Mouse (Mus musculus) lung, postnatal 14 days (tissue): Measurements from ENCODE around the gene Plekhh3.
A peak's percentile ranks its signal among the peaks of the same experiment; 100 is the strongest.

Source experiments
- DNase-seq: peaks from one replicate; pipeline ENCODE4 v3.0.0; 2021

Gene Plekhh3

DNA sequence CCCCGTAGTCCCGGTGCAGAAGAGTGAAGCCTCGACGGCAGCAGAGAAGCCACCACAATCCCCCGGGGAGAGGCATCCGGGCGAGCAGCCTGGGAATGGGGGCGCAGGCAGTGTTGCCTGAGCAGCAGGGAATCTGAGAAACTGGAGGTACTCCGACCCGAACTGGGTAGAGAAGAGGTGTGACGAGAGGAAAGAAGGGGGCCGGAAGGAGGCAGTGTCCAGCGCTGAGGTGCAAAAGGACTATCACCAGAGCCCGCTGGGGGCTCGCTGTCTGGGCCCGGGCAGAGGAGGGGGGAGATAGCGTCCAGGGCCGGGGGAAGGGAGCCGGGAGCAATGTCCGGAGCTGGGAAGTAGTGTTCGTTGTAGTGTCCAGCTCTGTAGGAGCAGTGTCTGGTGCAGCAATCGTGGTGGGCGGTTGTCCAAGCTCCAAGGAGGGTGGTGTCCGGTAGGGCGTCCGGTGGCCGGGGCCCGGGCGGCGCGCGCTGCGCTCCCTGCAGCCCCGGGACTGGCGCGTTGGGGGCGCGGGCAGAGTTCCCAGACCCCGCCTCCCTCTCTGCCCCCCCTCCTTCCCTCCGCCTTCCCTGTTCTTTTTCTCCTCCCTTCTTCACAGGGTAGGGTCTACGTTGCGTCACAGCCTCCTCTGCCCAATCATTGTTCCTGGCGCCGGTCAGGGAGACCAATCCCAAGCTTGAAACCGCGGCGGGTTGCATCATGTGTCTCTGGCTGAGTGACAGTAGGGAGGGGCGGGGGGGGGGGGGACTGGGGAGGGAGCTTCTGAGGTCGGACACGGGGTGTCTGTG lies at the start of gene Plekhh3:
TSS of gene Plekhh3 (minus strand) at position 541 of the 800 bp plus-strand sequence.
- peak; percentile 95 for DNase-seq

DNA sequence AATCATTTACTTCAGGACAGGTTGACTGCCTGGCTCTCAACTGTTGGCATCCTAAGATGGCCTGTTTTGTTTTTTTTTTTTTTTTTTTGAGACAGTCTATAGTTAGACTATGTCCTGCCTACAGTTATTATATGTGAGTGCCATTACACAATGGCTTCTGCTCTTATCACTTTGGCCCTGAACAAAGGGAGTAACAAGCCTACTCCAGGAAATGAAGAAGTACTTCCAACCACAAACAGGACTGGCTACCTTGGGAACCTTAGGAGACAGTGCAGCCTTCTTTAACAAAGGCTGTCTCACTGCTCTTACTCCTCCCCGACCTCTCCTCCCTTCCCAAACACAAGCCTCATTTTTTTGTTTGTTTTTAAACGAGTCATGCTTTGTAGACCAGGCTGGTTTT lies 49.7 kb upstream of the Plekhh3 start:
- DNase-seq = no peak

DNA sequence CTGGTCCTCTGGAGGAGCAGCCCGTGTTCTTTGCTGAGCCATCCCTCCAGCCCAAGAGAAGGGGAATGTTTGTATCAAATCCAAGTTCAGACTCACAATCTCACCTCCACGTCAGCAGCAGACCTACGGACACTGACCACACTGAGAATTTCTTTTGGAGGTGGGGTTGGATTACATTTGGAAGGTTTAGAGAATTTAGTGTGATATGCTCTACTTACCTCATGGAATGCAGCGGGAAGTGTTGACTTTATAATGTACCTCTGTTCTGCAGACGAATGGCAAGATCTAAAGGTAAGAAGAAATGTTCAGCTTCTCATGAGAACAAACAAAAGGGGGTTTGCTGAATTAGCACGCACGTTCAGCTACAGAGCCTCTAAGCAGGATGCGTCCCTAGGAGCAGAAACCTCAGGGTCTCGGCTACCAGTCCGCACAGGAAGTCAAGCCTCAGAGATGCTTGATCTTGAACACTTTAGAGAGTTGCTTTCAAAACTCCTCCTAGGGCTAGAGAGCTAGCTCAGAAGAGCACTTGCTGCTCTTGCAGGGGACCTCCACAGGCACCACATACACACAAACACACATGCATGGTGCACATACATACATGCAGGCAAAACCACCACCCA lies 47.4 kb upstream of the Plekhh3 start:
- no peak for DNase-seq

DNA sequence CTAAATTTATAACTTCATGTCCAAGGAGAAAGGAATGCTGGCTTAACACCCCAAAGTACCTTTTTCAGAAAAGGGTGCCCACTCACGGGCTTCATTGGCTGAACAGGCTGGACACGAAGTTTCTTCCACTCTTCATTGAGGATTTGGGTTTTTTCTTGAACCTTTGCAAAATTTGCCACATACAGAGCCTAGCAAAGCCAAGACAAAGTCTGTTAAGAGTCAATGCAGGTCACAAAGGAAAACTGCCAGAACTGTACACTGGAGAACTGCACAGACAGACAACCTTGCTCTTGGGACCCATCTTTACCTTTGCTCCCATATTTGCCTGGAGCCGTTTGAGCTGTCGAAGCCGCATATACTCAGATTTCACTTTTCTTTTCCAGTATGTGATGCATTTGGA lies 45.8 kb upstream of the Plekhh3 start:
- DNase-seq = no peak

DNA sequence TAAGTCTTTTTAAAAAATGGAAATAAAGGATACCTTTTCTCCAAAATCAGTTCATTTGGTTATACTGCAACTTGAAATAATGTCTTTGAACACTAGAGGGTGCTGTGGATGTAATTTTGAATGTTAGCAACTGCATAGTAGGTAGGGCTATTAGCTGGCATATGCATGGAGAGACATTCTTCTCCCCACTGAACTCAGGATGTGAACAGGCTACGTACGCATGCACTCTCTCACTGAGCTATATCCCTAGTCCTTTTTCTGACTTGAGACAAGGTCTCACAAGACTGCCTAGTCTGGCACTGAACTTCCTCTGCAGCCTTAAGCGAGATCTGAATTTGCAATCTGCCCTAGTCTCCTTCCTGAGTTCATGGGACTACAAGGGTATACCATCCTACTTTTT lies 40.8 kb upstream of the Plekhh3 start:
- peak; percentile 46 for DNase-seq

- DNase-seq = peak; percentile 37
Measured at GRCm38 (mm10) chr11:101200986-101201385, 29.8 kb upstream of the Plekhh3 start.

GRCm38 (mm10) chr11:101199555-101199954 lies 28.4 kb upstream of the Plekhh3 start:
- DNase-seq = no peak

DNA sequence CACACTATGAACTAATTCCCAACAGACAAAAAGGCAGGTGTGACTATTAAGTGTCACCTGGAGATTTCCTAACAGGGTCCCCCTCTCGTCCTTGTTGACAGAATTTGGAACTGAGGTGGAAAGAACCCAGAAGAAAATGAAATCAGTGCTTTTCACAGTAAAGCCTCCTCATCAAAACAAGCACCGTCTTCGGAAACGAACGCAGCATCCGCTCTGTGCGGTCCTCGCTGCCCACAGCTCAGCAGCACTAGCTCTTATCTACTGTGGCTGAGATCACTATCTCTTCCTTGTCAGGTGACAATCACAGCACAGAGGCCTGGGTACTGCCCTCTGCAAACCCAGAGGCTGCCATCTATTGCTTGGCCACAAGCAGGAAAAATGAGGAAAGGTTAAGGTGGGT lies 25.0 kb upstream of the Plekhh3 start:
- DNase-seq = no peak

DNA sequence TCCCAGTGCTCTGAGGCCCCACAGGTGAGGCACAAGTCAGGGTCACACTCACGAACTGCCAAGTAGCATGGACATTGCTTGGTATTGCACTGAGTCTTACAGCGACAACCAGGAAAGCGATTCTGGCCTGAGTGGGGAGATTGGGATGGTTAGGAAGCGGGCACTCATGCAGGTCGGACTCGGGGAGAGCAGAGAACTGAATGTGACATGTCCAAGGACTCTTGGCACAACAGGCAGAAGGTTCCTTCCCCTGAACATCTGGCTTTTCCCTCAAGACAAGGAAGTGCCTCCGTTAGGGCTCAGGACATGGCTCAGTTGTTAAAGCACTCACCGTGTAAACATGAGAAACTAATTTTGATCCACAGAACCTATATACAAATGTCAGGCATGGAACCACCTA lies 24.4 kb upstream of the Plekhh3 start:
- DNase-seq = no peak

DNA sequence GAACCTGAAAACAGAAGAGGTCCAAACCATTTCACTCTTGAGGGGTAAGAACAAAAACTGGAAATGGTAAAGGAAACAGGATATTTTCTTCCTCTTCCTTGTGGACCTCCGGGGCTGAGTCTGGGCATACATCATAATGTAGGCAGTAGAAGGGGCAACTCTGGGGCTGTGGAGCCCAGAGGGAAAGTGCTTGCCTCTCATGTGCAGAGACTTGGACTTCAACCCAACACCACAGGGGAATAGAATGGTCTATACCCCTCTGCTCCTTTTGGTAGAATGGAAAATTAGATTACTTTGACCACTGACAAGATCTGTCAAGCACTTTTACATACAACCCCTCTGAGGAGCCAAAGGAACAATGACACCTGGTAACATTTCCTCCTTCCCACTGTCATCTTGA lies 23.9 kb upstream of the Plekhh3 start:
- no peak for DNase-seq

DNA sequence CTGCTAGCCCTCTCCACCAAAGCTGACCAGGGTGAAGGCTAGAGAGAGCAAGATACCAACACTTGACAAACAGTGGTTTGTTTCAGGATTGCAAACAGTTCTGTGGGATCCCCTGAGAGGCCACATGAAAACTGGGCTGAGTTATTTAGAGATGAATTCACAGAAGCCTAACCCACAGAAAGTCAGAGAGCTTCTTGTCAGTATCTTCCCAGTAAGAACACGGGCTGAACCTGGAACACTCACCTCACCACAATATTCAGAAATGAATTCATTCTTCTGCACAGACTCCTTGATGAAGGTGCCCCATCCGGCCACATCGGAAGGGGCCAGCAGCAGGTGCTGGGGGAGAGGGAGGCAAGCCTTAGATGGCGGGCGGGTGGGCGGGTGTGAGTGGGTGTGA lies 23.5 kb upstream of the Plekhh3 start:
- no peak for DNase-seq

GRCm38 (mm10) chr11:101194137-101194536 lies 23.0 kb upstream of the Plekhh3 start:
- no peak for DNase-seq

DNA sequence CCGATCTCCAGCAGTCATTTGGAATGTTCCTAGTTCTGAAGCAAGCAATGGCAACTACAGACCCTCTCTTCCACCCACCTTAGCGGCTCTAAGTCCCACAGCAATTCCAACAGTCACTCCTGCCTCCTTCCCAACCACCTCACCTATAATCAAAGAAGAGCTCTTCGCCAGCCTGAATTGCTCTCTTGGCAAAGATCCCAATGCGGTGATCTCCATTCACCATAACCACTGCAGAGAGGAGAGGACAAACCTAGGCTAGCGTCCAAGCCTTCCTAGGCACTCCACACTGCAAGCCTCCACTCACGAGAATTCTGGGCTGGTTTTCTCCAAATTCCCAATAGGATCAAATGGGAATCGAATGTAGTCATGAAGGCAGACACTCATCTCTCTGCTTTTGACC lies 21.9 kb upstream of the Plekhh3 start:
- DNase-seq = no peak

DNA sequence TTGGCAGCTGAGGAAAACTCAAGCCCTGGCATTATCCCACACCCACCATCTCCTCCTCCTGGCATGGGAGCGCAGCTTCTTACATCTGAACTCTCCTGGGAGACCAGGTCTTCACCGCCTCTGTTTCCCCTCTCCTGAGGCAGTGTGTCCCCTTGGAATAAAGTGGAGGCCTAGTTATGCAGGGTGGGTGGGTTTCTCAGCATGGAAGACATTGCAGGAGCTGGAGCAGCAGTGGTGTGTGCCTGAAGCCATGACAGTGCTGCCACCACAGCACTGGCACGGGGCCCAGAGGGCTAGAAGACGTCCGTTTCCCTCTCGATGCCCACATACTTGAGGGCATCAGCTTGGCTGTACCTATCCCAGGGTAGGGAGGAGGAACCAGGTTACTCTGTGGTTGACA lies 21.5 kb upstream of the Plekhh3 start:
- DNase-seq = no peak

DNA sequence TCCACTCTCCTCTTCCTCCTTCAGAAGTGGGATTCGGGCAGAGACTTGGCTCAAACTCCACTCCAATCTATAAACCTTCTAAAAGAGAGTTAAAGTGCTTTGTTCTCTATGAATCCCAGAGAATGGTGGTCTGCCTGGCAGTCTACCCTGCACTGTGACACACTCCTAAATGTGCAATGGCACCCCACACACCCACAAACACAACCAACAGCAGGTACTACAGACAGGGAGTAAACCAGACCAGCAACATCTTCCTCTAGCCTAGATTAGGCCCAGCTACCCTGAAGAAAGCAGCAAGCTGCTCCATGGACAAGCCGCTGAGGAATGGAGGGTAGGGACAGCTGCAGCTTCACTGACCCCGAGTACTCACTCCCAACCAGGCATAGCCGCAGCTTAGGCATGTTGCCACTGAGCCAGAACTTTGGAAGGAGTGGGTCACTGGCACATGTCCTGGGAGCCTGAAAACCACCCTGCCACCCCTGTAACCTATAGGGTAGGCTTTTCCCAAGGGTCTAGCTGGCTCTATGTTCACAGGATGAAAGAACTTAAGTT lies 20.8 kb upstream of the Plekhh3 start:
- no peak for DNase-seq

- DNase-seq = no peak
Measured at GRCm38 (mm10) chr11:101190913-101191907, 20.1 kb upstream of the Plekhh3 start.

DNA sequence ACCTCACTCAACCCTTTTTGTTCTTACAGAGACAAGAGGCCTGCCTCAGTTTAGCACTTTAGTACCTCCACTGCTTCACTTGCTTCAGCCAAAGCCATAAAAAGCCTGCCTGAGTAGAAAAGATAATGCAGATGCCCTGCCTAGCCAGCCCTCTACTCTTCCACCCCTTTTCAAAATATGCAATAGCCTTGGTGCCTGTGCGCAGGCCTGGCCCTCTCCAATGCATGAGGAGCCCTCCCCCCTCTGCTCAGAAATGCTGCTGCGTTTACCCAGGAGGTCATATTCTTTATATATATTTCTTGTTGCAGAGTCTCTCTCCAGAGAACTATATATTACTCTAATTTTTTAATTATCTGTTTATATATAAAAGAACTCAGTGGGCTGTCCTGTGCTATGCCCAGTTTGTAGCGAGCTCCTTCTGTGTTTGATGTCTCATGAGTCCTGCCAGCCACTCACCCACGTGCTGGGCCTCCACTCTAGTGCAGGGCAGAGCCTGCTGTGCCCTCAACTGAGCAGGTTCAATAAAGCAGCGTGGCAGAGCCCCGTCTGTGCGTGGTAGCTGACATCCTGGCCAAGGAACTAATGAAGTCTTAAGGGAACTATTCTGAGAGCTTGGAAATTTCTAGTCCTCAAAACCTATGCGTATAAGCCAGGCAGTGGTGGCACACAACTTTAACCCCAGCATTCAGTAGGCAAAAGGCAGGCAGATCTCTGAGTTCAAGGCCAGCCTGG lies 19.2 kb upstream of the Plekhh3 start:
- DNase-seq = no peak

DNA sequence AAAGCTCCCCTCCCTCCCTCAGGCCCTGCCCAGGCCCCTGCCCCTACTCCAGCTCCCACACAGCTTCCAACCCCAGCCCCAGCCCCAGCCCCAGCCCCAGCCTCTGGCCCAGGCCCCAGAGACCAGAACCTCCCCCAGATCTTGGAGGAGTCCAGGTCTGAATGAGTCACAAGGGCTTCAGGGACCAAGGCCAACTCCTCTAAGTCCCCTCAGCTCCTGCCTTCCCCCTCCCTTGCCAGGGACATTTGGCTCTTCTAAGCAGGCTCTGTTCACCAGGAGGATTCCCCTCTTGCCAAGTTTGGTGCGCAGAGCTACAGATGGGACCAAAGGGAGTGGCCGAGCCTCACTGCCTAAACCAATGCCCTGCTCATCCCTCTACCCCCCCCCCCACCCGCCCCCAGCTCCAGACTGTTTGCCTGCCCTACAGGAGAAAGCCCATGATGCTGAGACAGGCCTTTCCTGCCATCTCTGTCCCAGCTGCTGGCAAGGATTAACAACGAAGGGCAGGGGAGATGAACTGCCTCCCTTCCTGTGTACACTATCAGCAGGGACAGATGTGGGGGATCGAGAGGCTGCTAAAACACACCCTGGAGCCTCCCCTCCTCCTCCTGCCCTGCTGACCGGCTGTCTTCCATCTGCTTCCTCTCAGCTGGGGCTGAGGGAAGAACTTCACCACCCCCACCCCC lies 18.5 kb upstream of the Plekhh3 start:
- peak; percentile 67 for DNase-seq

DNA sequence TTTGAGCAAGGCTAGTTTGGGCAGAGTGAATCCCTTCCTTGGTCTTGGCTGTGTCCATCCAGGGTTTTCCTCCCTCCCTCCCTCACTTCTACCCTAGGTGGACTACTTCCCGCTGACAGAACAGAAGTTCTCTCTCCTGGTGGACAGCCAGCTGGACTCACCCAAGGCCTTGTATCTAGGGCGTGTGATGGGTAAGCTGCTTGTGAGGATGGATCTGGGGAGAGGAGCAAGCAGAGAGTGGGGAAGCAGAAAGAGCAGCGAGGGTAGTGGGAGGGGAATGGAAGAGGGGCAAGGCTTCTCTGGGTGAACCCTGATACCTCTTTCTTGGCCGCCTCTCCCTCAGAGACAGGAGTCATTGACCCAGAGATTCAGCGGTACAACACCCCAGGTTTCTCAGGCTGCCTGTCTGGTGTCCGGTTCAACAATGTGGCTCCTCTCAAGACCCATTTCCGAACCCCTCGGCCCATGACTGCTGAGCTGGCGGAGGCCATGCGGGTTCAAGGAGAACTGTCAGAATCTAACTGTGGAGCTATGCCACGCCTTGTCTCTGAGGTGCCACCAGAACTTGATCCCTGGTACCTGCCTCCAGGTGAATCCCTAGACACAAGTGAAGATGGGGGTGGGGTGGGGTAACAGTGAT lies 17.1 kb upstream of the Plekhh3 start:
- DNase-seq = no peak

GRCm38 (mm10) chr11:101187541-101187940 lies 16.4 kb upstream of the Plekhh3 start:
- no peak for DNase-seq
